Mouse (Mus musculus) heart, embryonic 11.5 days (tissue): ENCODE measurements at regions not wholly inside any gene's neighbourhood (a gene's known extent, or its start where the extent isn't known, plus 50 kb on each side); places are given as distances from the start of the nearest gene placed in this dataset.

Experiments used
- ATAC-seq: fragments of 200-750 bp; cut with Nextera tagmentation; replicated peaks from 2 replicates; pipeline ENCODE4 v1.8.0; 2017; ENCODE audit warnings: moderate library complexity; ENCODE audit not compliant: insufficient number of reproducible peaks, low FRiP score, low TSS enrichment
- H3K27ac ChIP-seq: fragments of 300-500 bp; sonication (generic); 2 replicates; pipeline ENCODE4 v1.5.1; 2014; ENCODE audit warnings: mild to moderate bottlenecking, low read depth, low read length
- H3K27me3 ChIP-seq: fragments of 300-500 bp; sonication (generic); 2 replicates; pipeline ENCODE4 v1.6.1; 2014; ENCODE audit warnings: mild to moderate bottlenecking, low read length, mixed read lengths; ENCODE audit not compliant: control insufficient read depth, insufficient read depth
- H3K36me3 ChIP-seq: fragments of 300-500 bp; sonication (generic); 2 replicates; pipeline ENCODE4 v1.6.1; 2014; ENCODE audit warnings: mild to moderate bottlenecking, low read length, moderate library complexity, mixed read lengths; ENCODE audit not compliant: control insufficient read depth, insufficient read depth
- H3K4me1 ChIP-seq: fragments of 300-500 bp; sonication (generic); 2 replicates; pipeline ENCODE4 v1.6.1; 2014; ENCODE audit warnings: low read length; ENCODE audit not compliant: control insufficient read depth, insufficient read depth
- H3K4me2 ChIP-seq: fragments of 300-500 bp; sonication (generic); 2 replicates; pipeline ENCODE4 v1.6.1; 2014; ENCODE audit warnings: mild to moderate bottlenecking, moderate library complexity
- H3K4me3 ChIP-seq: fragments of 300-500 bp; sonication (generic); 2 replicates; pipeline ENCODE4 v1.5.1; 2014; ENCODE audit warnings: low read depth, low read length
- H3K9ac ChIP-seq: fragments of 300-500 bp; sonication (generic); 2 replicates; pipeline ENCODE4 v1.6.1; 2014; ENCODE audit warnings: mild to moderate bottlenecking, low read depth, low read length, moderate library complexity
- H3K9me3 ChIP-seq: fragments of 300-500 bp; sonication (generic); replicated peaks from 2 replicates; pipeline ENCODE4 v1.6.1; 2016; ENCODE audit warnings: low read length; ENCODE audit not compliant: control insufficient read depth
- WGBS: fragments of 180-500 bp; shearing (Covaris S2); extraction: QIAGEN DNeasy Blood & Tissue Kit; methylation state at CpG from one replicate; pipeline ENCODE4 v1.1.7; 2014; ENCODE audit not compliant: insufficient replicate concordance; 5-methylcytosine and 5-hydroxymethylcytosine counted together

- Histone ChIP-seq H3K4me2 (no peak overlapping the region), H3K9me3 (no peaks in the 10 kb centered on the region), H3K9ac (no peak overlapping the region), H3K27me3 (no peaks in the 10 kb centered on the region), H3K36me3 (no peaks in the 10 kb centered on the region), H3K4me3 (no peak overlapping the region), H3K27ac (no peak overlapping the region), H3K4me1 (no peaks in the 10 kb centered on the region)
- no peak for ATAC-seq
These were observed 174.9 kb upstream of the Arhgap24 start for GRCm38 (mm10) chr5:102306309-102306708.

- 74% methylated on average over 3 of the region's 3 CpGs for WGBS
- Histone ChIP-seq H3K4me1 (no peaks in the 10 kb centered on the region), H3K36me3 (no peaks in the 10 kb centered on the region), H3K4me3 (no peak overlapping the region), H3K4me2 (no peak overlapping the region), H3K9ac (no peak overlapping the region), H3K27ac (no peak overlapping the region), H3K27me3 (no peaks in the 10 kb centered on the region), H3K9me3 (no peaks in the 10 kb centered on the region)
- no peak for ATAC-seq
These were observed 174.5 kb upstream of the Arhgap24 start for GRCm38 (mm10) chr5:102306718-102307117.

- Histone ChIP-seq H3K9me3 (no peaks in the 10 kb centered on the region), H3K4me3 (no peak overlapping the region)
These were observed 169.6 kb upstream of the Arhgap24 start for GRCm38 (mm10) chr5:102311570-102311969.

GRCm38 (mm10) chr5:102328197-102328784 lies 152.9 kb upstream of the Arhgap24 start:
- H3K27me3 ChIP-seq: no peaks in the 10 kb centered on the region
- no peak for ATAC-seq
- no peak overlapping the region for H3K9ac ChIP-seq
- H3K27ac ChIP-seq: no peak overlapping the region
- H3K4me3 ChIP-seq: no peak overlapping the region
- H3K9me3 ChIP-seq: no peaks in the 10 kb centered on the region
- H3K4me1 ChIP-seq: no peaks in the 10 kb centered on the region
- no peaks in the 10 kb centered on the region for H3K36me3 ChIP-seq
- 78% methylated on average over 2 of the region's 2 CpGs for WGBS
- H3K4me2 ChIP-seq: no peak overlapping the region

More at GRCm38 (mm10) chr5:102311570-102311969, 169.6 kb upstream of the Arhgap24 start:
- H3K4me2 ChIP-seq: no peak overlapping the region
- H3K27ac ChIP-seq: no peak overlapping the region
- no peak for ATAC-seq
- no peaks in the 10 kb centered on the region for H3K27me3 ChIP-seq
- no peaks in the 10 kb centered on the region for H3K36me3 ChIP-seq
- H3K4me1 ChIP-seq: no peaks in the 10 kb centered on the region
- no peak overlapping the region for H3K9ac ChIP-seq

- H3K9ac ChIP-seq: no peak overlapping the region
- 88% methylated on average over 5 of the region's 5 CpGs for WGBS
These were observed 147.3 kb upstream of the Arhgap24 start for GRCm38 (mm10) chr5:102333894-102334293.

GRCm38 (mm10) chr5:102334442-102335197 lies 146.6 kb upstream of the Arhgap24 start:
- H3K9ac ChIP-seq: no peak overlapping the region
- no peak for ATAC-seq
- WGBS: 84% methylated on average over 13 of the region's 13 CpGs
- no peak overlapping the region for H3K4me2 ChIP-seq
- no peak overlapping the region for H3K4me3 ChIP-seq
- no peaks in the 10 kb centered on the region for H3K36me3 ChIP-seq
- no peaks in the 10 kb centered on the region for H3K27me3 ChIP-seq
- H3K27ac ChIP-seq: no peak overlapping the region
- H3K4me1 ChIP-seq: no peaks in the 10 kb centered on the region
- H3K9me3 ChIP-seq: no peaks in the 10 kb centered on the region

More at GRCm38 (mm10) chr5:102333894-102334293, 147.3 kb upstream of the Arhgap24 start:
- H3K4me1 ChIP-seq: no peaks in the 10 kb centered on the region
- no peak for ATAC-seq
- no peak overlapping the region for H3K27ac ChIP-seq
- no peak overlapping the region for H3K4me2 ChIP-seq
- H3K4me3 ChIP-seq: no peak overlapping the region
- no peaks in the 10 kb centered on the region for H3K9me3 ChIP-seq
- no peaks in the 10 kb centered on the region for H3K36me3 ChIP-seq
- H3K27me3 ChIP-seq: no peaks in the 10 kb centered on the region

GRCm38 (mm10) chr5:102366481-102366880 lies 114.7 kb upstream of the Arhgap24 start:
- Histone ChIP-seq H3K4me3 (no peak overlapping the region), H3K27me3 (no peaks in the 10 kb centered on the region), H3K36me3 (no peaks in the 10 kb centered on the region), H3K9ac (no peak overlapping the region), H3K27ac (no peak overlapping the region), H3K9me3 (no peaks in the 10 kb centered on the region), H3K4me1 (no peaks in the 10 kb centered on the region), H3K4me2 (no peak overlapping the region)
- 79% methylated on average over 3 of the region's 3 CpGs for WGBS
- ATAC-seq: no peak

- Histone ChIP-seq H3K4me1 (no peaks in the 10 kb centered on the region), H3K4me3 (no peak overlapping the region), H3K9me3 (no peaks in the 10 kb centered on the region), H3K9ac (no peak overlapping the region), H3K4me2 (no peak overlapping the region), H3K27ac (no peak overlapping the region), H3K36me3 (no peaks in the 10 kb centered on the region), H3K27me3 (no peaks in the 10 kb centered on the region)
- WGBS: 70% methylated on average over 6 of the region's 6 CpGs
- ATAC-seq: peak; percentile 68; the same call in 1 of the 2 replicates
These were observed 107.8 kb upstream of the Arhgap24 start for GRCm38 (mm10) chr5:102373309-102373971.
